Mouse (Mus musculus) layer of hippocampus, postnatal 36 days (tissue): Measurements from ENCODE around the gene Stk11ip. TPM values are rescaled to one million over a fixed set of nuclear protein-coding genes. Genes with fewer than 3 reads are reported as not detected.

ENCODE experiments used
- DNase-seq, 2 experiments: peaks; one replicate each; pipeline ENCODE4 v3.0.0; 2022
- total RNA-seq, 2 experiments: library from RNA; stranded (reverse); gene quantifications; 2 replicates each; pipeline ENCODE4 v1.2.3; 2021

The Stk11ip gene
- total RNA-seq: 10 to 100 TPM; 26.7 to 27.7 TPM

GRCm38 (mm10) chr1:75521321-75522031 is at the start of gene Stk11ip:
Gene Stk11ip (plus strand): TSS chr1:75521529.
- peak; percentile 91 to 93 for DNase-seq

DNA sequence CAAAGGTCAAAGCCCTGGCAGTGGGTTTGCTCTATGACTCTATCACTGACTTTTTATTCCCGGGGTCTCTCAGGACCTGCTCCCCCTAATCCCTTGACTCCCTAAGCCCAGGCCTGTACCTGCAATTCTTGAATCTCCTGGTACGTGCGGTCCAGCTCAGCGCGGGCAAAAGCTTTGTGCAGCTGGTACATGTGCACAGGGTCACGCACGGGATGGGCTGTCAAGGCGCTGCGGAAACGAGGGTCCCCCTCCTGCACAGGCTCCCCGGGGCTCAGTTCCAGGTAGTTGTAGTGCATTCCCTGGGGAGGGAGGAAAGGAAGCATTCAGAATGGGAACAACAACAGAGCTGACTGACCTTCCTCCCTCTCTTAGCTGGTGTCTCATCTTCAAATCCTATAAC is 44.9 kb upstream of the Stk11ip start:
- DNase-seq: no peak

GRCm38 (mm10) chr1:75477264-75477965 is 43.9 kb upstream of the Stk11ip start:
- DNase-seq: peak; percentile 79 to 86

GRCm38 (mm10) chr1:75477966-75478290 is 43.4 kb upstream of the Stk11ip start:
- DNase-seq: peak in 1 of 2 experiments; percentile 29

DNA sequence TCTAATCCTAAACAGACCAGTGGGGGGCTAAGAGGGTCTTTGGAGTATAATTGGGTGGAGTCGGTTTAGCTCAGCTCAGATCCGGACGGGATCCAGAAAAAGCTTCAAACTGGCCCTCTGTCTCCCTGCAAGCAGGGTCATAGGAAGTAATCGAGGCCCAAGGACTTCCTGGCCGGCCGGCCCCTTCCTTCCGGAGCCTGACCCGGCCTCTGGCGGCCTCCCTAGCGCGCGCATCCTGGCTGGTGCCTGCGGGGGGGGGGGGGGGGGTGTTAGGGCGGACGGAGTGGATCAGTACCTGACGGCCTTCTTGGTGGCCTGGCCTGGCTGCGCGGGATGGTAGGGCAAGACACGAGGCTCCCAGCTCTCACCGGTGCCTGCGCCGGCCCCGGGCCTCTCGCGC is 42.8 kb upstream of the Stk11ip start:
- DNase-seq: no peak

DNA sequence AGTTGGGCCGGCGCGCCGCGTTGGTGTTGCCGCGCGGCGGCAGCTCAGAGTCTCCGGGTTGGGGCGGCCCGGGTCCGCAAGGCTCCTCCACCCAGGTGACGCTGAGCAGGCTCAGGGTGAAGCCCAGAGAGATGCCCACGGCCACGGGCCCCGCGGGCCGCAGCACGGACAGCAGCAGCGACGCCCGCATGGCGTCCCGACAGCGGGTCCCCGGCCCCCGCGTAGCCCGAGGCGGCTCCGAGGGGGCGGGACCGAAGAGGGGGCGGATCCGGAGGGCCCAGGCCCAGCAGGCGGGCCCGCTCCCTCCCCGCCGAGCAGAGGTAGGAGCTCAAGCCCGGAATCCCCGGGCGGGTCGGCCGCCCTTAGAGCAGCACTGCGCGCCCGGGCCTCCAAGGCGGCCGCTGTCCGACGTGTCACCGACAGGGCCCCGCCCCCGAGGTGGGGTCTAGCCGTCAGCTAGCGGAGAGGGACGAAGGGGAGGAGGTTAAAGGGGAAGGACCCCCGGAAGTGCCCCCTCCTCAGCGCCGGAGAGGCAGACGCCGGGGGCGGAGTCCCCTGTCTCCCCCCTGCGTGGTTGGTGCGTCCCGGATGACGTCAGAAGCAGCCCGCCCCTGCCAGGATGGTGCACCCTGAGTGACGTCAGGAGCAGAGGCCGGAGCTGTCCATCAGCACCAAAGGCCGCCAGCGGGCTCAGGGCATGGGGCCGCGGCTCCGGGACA is 42.3 kb upstream of the Stk11ip start, which contains the start of the genes Chpf and Tmem198:
Gene Chpf (minus strand): TSS at position 392 of the 719 bp plus-strand sequence.
Gene Tmem198 (plus strand): TSS at position 617 of the 719 bp plus-strand sequence.
- peak; percentile 98 to 99 for DNase-seq

DNA sequence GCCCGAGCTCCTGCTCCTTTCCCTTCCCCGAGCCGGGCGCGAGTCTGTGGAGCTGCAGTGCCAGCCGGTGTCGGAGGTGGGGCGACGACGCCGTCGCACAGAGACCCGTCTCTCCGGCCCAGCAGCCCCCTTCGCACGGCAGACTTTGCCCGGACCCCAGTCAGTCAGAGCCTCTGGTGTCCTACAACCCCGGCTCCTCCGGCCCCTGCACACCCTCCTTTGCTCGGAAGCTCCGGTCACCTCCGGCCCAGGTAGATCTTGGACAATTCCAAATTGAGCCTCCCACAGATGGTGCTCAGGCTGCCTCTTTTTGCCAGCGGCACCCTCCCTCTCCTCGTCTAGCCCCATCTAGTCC is 41.7 kb upstream of the Stk11ip start:
- peak in 1 of 2 experiments; percentile 35 for DNase-seq

GRCm38 (mm10) chr1:75480036-75480435 is 41.3 kb upstream of the Stk11ip start:
- no peak for DNase-seq

GRCm38 (mm10) chr1:75480735-75481134 is 40.6 kb upstream of the Stk11ip start:
- peak in 1 of 2 experiments; percentile 23 for DNase-seq

DNA sequence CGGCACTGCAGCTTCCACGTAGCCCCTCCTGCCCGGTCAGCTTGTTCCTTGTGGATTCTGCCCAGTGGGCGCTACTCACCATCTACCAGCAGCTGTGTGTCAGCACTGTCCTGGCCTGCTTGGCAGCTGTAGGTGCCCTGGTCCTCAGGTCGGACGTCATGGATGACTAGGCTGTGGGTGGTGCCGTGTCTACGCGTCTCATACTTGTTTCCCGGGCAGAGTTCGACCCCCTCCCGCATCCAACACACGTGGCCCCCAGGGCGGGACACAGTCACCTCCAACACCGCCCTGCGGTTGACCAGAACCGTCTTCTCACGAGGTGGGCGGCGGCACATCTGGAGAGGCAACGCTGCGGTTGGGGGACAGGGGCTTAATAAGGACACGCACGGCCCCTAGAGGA is 34.8 kb upstream of the Stk11ip start:
- no peak for DNase-seq

DNA sequence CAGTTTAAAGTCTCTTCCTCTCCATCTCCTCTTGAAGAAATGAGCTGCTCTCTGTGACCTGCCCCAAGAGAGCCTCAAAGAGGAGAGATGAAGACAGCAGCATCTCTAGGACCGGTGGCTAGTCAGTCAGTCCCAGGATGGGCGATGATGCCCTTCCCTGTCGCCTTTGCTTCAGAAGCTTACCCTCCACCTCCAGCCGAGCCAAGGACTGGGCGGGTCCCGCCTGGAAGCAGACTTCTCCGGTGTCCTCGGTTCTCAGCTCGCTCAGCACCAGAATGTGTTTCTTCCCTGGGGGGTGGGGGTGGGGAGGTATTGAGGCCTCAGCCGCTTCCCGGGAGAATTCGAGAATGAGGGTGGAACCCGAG is 34.3 kb upstream of the Stk11ip start:
- DNase-seq: no peak

DNA sequence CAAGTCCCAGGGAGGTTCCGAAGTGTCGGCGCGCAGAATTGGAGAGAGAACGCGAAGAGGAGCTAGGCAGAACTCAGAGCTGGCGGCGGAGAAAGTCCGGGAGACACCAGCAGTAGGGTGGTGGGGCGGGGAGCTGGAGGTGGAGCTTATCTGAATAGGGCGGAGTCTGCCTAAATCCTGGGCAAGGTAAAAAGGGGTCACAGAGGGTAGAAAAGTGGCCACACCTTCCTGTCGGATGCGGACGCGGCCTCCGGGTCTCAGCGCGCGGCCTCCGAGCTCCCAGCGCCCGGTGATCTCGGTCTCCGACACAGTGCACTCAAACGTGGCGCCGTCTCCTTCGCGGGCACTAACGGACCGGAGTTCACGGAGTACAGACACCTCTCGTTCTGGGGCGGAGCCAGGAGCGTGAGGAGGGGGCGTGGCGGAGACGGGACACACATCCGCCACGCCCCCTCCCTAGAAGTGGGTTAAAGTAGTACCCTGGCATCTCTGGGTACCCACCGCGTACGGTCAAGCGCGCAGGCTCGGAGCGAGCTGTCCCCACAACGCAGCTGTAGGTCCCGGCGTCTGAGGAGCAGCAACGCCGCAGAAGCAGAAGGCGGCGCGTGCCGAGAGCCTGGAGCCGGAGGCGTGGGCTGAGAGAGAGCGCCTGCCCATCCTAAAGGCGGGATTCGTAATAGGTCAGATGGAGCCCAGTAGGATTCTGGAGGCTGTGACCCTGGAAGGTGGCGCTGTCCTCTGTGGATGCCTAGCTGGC is 33.7 kb upstream of the Stk11ip start:
- DNase-seq: peak; percentile 47 to 50

GRCm38 (mm10) chr1:75490785-75491551 is 30.4 kb upstream of the Stk11ip start:
- DNase-seq: no peak

DNA sequence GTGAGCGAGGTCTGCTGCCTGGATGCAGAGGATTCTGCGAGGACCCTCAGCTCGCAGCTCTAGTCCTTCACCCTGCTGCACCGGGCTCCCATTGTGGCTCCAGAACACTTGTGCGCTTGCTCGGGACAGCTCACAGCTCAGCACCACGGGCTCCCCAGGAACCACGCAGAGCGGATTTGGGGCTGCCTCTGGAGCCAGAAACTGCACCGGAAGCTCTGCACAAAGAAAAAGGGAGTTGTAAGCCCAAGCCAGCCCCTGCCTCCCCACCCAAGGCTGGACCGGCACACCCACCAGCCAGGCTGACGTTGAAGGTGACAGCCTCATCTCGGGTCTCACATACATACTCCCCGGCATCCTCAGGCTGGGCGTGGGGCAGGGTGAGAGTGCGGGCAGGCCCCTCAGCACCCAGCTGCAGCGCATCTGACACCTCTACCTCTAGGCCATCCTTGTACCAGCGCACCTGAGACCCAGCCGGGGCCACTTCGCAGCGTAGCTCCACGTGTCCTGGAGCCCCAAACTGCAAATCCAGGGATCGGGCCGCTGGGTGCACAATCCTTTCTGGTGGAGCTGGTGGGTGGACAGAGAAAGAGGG is 28.7 kb upstream of the Stk11ip start:
- DNase-seq: no peak

- DNase-seq: no peak
Observed at GRCm38 (mm10) chr1:75494878-75495548, 26.3 kb upstream of the Stk11ip start.

DNA sequence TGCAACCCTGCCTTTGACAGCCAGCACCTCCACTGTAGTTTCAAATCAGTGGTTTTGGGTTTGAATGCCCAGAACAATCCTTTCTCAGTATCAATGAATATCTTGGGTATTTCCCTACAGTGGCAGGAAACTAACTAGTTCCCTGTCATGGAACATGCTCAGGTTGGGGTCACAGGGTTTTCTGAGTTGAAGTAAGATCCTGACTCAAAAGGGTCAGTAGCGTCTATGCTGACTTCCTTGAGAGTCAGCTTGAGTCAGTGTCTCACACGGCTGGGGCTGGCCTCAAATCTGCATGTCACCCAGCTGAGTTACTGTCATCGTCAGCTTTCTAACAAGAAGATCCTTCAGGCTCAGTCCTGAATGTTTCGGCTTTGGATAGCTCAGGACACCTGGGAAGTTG is 22.4 kb upstream of the Stk11ip start:
- no peak for DNase-seq

DNA sequence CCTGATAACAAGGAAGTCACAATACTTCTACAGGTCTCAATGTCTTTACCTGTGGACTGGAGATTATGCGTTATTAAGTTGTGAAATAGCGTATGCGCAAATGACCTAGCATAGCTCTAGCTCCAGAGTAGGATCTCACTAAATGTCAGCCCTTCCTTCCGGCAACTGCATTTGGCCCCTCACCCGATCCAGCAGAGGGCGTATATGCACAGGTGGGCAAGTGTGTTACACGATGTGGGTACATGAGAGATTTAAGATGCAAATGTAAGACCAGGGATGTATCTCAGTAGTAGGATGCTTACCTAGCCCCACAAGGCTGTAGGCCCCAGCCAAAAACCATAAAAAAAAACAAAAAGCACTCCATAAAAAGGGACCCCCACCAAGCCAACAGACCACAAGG is 21.9 kb upstream of the Stk11ip start:
- no peak for DNase-seq

DNA sequence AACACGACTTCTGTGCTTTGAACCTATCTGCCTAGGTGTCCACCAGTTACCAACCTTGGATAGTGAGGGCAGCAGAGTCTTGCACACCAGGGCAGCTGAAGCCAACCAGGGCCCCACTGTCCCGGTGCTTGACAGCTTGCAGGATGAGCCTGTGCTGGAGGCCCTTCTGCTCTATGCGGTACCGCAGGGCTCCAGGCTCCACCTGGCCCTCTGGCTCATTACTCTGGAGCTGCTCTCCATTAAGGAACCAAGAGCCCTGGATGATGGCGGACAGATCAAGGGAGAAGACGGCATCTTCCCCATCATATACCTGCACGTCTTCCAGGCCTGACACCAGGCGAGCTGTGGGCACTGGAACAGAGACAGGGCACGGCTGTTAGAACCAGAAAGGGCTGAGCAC is 19.4 kb upstream of the Stk11ip start:
- DNase-seq: no peak

- no peak for DNase-seq
Observed at GRCm38 (mm10) chr1:75502945-75503650, 18.2 kb upstream of the Stk11ip start.

GRCm38 (mm10) chr1:75503651-75503980 is 17.7 kb upstream of the Stk11ip start:
- no peak for DNase-seq
